Mouse (Mus musculus) neural tube, embryonic 11.5 days (tissue): ENCODE measurements around the gene Ifnar2. TPM values are rescaled to one million over a fixed set of nuclear protein-coding genes. Genes with fewer than 3 reads are reported as not detected.
A peak's percentile ranks its signal among the peaks of the same experiment; 100 is the strongest.

Source experiments
- ATAC-seq: fragments of 200-750 bp; cut with Nextera tagmentation; 2 replicates; pipeline ENCODE4 v1.8.0; 2017; ENCODE audit warnings: moderate number of reproducible peaks, mild to moderate bottlenecking, moderate TSS enrichment, moderate library complexity; ENCODE audit not compliant: insufficient read depth, low FRiP score, low TSS enrichment
- DNase-seq: peaks from one replicate; pipeline ENCODE4 v3.0.0-alpha.2; 2015; ENCODE audit warnings: low spot score
- H3K27ac ChIP-seq: fragments of 300-500 bp; sonication (generic); 2 replicates; pipeline ENCODE4 v1.5.1; 2014; ENCODE audit warnings: low read depth, mild to moderate bottlenecking, low read length
- H3K27me3 ChIP-seq: fragments of 300-500 bp; sonication (generic); 2 replicates; pipeline ENCODE4 v1.6.1; 2014; ENCODE audit warnings: mild to moderate bottlenecking, low read length, mixed read lengths; ENCODE audit not compliant: control insufficient read depth, insufficient read depth
- H3K36me3 ChIP-seq: fragments of 300-500 bp; sonication (generic); 2 replicates; pipeline ENCODE4 v1.6.1; 2014; ENCODE audit warnings: mild to moderate bottlenecking, low read length, moderate library complexity, mixed read lengths; ENCODE audit not compliant: control insufficient read depth, insufficient read depth
- H3K4me1 ChIP-seq: fragments of 300-500 bp; sonication (generic); 2 replicates; pipeline ENCODE4 v1.6.1; 2014; ENCODE audit warnings: low read length, mixed read lengths; ENCODE audit not compliant: control insufficient read depth, insufficient read depth
- H3K4me2 ChIP-seq: fragments of 300-500 bp; sonication (generic); 2 replicates; pipeline ENCODE4 v1.6.1; 2014; ENCODE audit warnings: low read depth, mild to moderate bottlenecking, moderate library complexity
- H3K4me3 ChIP-seq: fragments of 300-500 bp; sonication (generic); 2 replicates; pipeline ENCODE4 v1.5.1; 2014; ENCODE audit warnings: low read depth, low read length
- H3K9ac ChIP-seq: fragments of 300-500 bp; sonication (generic); 2 replicates; pipeline ENCODE4 v1.6.1; 2014; ENCODE audit warnings: mild to moderate bottlenecking, low read length
- H3K9me3 ChIP-seq: fragments of 300-500 bp; sonication (generic); 2 replicates; pipeline ENCODE4 v1.6.1; 2016; ENCODE audit warnings: low read length; ENCODE audit not compliant: control insufficient read depth
- WGBS: fragments of 180-500 bp; shearing (Covaris S2); extraction: QIAGEN DNeasy Blood & Tissue Kit; methylation state at CpG from one replicate; pipeline ENCODE4 v1.1.7; 2014; 5-methylcytosine and 5-hydroxymethylcytosine counted together
- polyA plus RNA-seq: library from polyadenylated mRNA; unstranded; fragments of >200 nt; fragmentation: Nextera tagmentation; extraction: Ambion mirVana; gene quantifications from 2 replicates; pipeline ENCODE4 v1.2.1, GENCODE M21; 2014

Gene Ifnar2
- polyA plus RNA-seq, 1 experiment from 2014 or later: 30.0 TPM

- H3K4me3 ChIP-seq: no peak overlapping the region
- DNase-seq (no peak), ATAC-seq (no peak)
- H3K4me2 ChIP-seq: no peak overlapping the region
- no peaks in the 10 kb centered on the region for H3K36me3 ChIP-seq
- WGBS: 80% methylated on average over 12 of the region's 12 CpGs
- 0 out of 2 replicates have a peak, but pooled peaks cover 2% of the 10 kb centered on the region for H3K27me3 ChIP-seq
- H3K9me3 ChIP-seq: no peaks in the 10 kb centered on the region
- no peak overlapping the region for H3K27ac ChIP-seq
- H3K4me1 ChIP-seq: no peaks in the 10 kb centered on the region; the same call in 1 of the 2 replicates
- H3K9ac ChIP-seq: no peak overlapping the region
These were observed 9.8 kb upstream of the Ifnar2 start for GRCm38 (mm10) chr16:91362616-91363272.

- Histone ChIP-seq H3K4me2 (no peak overlapping the region), H3K4me1 (no peaks in the 10 kb centered on the region; the same call in 1 of the 2 replicates), H3K9ac (no peak overlapping the region), H3K36me3 (no peaks in the 10 kb centered on the region), H3K27ac (no peak overlapping the region), H3K9me3 (no peaks in the 10 kb centered on the region), H3K27me3 (no peaks in the 10 kb centered on the region), H3K4me3 (no peak overlapping the region)
- 43% methylated on average over 3 of the region's 3 CpGs for WGBS
- no peak for ATAC-seq
- DNase-seq: no peak
These were observed 9.1 kb upstream of the Ifnar2 start for GRCm38 (mm10) chr16:91363483-91363882.

- Histone ChIP-seq H3K4me2 (no peak overlapping the region), H3K9ac (no peak overlapping the region), H3K36me3 (no peaks in the 10 kb centered on the region), H3K27me3 (no peaks in the 10 kb centered on the region), H3K4me3 (no peak overlapping the region), H3K27ac (no peak overlapping the region), H3K4me1 (no peaks in the 10 kb centered on the region; the same call in 1 of the 2 replicates), H3K9me3 (no peaks in the 10 kb centered on the region)
- DNase-seq (no peak), ATAC-seq (no peak)
These were observed 6.0 kb upstream of the Ifnar2 start for GRCm38 (mm10) chr16:91366567-91366966.

DNA sequence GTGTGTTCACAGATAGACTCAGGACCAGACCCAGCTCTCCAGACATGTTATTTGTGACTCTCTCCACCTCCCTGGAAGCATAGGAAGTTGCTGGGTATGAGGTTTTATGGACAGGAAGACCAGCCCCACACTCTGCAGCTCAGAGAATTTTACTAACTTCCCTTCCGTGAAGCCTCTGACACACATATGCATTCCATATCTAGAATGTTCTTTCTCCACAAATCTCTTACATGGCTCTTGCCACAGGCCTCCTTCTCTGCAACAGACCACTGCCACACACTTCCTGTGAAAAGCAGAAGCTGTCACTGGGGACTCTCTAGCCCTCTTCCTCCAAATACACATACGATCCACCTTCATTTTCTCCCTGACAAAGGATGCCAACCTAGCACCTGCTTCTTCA lies 5.5 kb upstream of the Ifnar2 start:
- H3K4me1 ChIP-seq: no peaks in the 10 kb centered on the region; the same call in 1 of the 2 replicates
- no peak overlapping the region for H3K4me2 ChIP-seq
- no peak overlapping the region for H3K27ac ChIP-seq
- H3K36me3 ChIP-seq: no peaks in the 10 kb centered on the region
- no peak overlapping the region for H3K4me3 ChIP-seq
- no peaks in the 10 kb centered on the region for H3K27me3 ChIP-seq
- H3K9ac ChIP-seq: no peak overlapping the region
- no peak for ATAC-seq
- DNase-seq: no peak
- WGBS: 87% methylated on average over 2 of the region's 2 CpGs
- H3K9me3 ChIP-seq: no peaks in the 10 kb centered on the region

- no peaks in the 10 kb centered on the region for H3K36me3 ChIP-seq
- no peaks in the 10 kb centered on the region for H3K9me3 ChIP-seq
- DNase-seq: no peak
- H3K4me3 ChIP-seq: peak overlapping the region; percentile 88
- peak overlapping the region; percentile 62 for H3K4me2 ChIP-seq
- 50% methylated on average over 12 of the region's 13 CpGs for WGBS
- H3K4me1 ChIP-seq: peaks cover 2% of the 10 kb centered on the region; the same call in 1 of the 2 replicates
- peak; percentile 16; the same call in 1 of the 2 replicates for ATAC-seq
- no peaks in the 10 kb centered on the region for H3K27me3 ChIP-seq
- peak overlapping the region; percentile 96 for H3K9ac ChIP-seq
- peak overlapping the region; percentile 92; the same call in 1 of the 2 replicates for H3K27ac ChIP-seq
These were observed 1.1 kb downstream of the Ifnar2 start for GRCm38 (mm10) chr16:91373473-91374252.

DNA sequence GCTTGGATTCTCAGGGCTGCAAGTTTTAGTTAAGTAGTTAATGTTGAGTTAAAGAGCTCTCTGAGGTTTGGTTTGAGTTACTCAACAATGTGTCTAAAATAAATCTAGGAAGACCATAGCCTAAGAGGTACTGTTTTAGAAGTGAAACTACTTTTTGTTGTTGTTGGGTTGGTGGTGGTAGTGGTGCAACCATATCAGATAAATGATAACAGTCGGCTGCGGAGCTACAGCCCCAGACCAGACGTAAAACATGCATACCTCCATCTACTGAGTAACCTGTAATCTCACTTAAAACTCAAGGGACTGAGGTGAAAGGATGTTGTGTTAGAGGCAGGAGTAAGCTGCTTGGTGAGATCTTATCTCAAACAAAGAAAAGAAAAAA lies 1.7 kb downstream of the Ifnar2 start:
- Histone ChIP-seq H3K4me3 (no peak overlapping the region), H3K4me2 (no peak overlapping the region)

DNA sequence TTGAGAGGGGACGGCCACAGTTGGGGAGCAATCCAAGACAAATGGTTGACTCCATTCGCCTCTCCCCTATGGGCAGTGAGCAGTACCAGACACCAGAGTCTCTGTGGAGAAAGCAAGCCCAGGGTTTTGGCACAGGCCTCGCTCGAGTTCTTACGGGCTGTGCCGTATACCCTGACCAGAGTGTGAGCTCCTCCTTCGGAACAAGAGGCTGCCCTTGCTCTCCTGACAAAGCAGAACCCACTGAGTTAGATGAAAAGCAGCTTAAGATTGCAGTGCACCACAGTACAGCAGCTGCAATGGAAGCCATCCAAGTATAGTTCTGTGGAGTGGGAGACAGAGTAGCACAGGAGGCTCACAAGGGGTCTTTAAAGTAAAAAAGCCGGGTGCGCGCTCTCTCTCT lies 4.1 kb downstream of the Ifnar2 start:
- no peaks in the 10 kb centered on the region for H3K36me3 ChIP-seq
- no peak for ATAC-seq
- no peaks in the 10 kb centered on the region for H3K9me3 ChIP-seq
- no peak for DNase-seq
- no peak overlapping the region for H3K4me3 ChIP-seq
- no peak overlapping the region for H3K27ac ChIP-seq
- H3K4me2 ChIP-seq: no peak overlapping the region
- 92% methylated on average over 10 of the region's 10 CpGs for WGBS
- no peak overlapping the region for H3K9ac ChIP-seq
- peaks cover 5% of the 10 kb centered on the region; the same call in 1 of the 2 replicates for H3K4me1 ChIP-seq
- no peaks in the 10 kb centered on the region for H3K27me3 ChIP-seq

More for the DNA sequence above, 1.7 kb downstream of the Ifnar2 start:
- no peak overlapping the region for H3K9ac ChIP-seq
- H3K27me3 ChIP-seq: no peaks in the 10 kb centered on the region
- WGBS: 88% methylated on average over 3 of the region's 3 CpGs
- H3K36me3 ChIP-seq: no peaks in the 10 kb centered on the region
- DNase-seq (no peak), ATAC-seq (no peak)
- H3K9me3 ChIP-seq: no peaks in the 10 kb centered on the region
- H3K27ac ChIP-seq: no peak overlapping the region
- peaks cover 4% of the 10 kb centered on the region; the same call in 1 of the 2 replicates for H3K4me1 ChIP-seq

DNA sequence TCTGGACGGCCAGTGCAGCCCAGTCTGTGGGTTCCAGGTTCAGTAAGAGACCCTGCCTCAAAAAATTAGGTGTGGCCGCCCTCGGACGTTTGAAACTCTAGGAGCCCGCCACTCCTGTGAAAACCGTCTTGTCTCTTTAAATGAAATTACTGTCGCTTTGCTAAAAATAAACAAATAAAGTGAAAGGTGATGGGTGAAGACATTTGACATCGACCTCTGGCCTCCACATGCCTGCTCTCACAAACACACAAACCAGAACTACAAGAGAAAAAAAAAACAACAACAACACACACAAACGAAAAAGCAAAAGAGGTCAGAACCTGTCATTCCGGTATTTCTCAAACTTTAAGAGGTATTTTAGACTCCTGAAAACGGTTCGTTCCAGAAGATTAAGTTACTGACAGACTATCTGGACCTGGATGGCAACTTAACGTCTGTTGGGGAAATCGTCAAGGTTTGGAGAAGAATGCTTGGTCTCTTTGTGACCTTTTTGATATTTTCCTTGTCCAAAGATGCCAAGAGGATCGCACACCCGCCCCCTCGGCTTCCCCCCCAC lies 5.9 kb downstream of the Ifnar2 start:
- Histone ChIP-seq H3K9me3 (no peaks in the 10 kb centered on the region), H3K4me2 (no peak overlapping the region), H3K36me3 (no peaks in the 10 kb centered on the region; the same call in 1 of the 2 replicates), H3K4me3 (no peak overlapping the region), H3K9ac (no peak overlapping the region), H3K4me1 (peaks cover 3% of the 10 kb centered on the region; the same call in 1 of the 2 replicates), H3K27ac (no peak overlapping the region), H3K27me3 (no peaks in the 10 kb centered on the region)
- WGBS: 59% methylated on average over 17 of the region's 17 CpGs
- no peak for DNase-seq
- no peak for ATAC-seq
